Mouse (Mus musculus): ENCODE results near the gene Usp35.

DNA sequence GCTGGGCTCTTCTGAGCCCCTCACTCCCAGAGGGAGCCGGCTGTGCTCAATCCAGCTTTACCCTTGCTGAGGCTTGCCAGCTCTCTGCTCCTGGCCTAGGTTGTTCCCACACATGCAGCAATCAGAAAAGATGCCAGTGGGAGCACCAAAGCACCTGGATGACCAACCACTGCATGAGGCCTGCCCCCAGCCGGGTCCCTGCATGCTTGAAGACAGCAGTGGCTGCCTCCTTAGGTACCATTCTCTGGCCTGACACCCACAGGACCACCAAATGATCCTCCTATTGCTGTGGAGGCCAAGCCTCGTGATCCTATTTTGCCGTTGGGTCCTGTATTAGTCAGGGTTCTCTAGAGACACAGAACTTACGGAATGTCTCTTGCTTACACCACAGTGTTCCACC lies 19.1 kb upstream of the Usp35 start:
- no peak for TF ChIP-seq MYOD1 (IDR thresholded peaks at IDR 0.05; ENCODE audit: control insufficient read depth in 1 of 3, insufficient read length in 2 of 3, low read depth in 2 of 3)
- no peak for TF ChIP-seq USF1 (IDR thresholded peaks at IDR 0.05; ENCODE audit: low read depth)
- TF ChIP-seq POLR2AphosphoS2 (IDR thresholded peaks at IDR 0.05; ENCODE audit: insufficient read length, low read depth), result no peak
- TF ChIP-seq SRF (IDR thresholded peaks at IDR 0.05; ENCODE audit: control insufficient read depth, insufficient read length, low read depth), result no peak
- TF ChIP-seq POLR2A (IDR thresholded peaks at IDR 0.05; ENCODE audit: insufficient read length, low read depth), result no peak
- TF ChIP-seq TCF12 (IDR thresholded peaks at IDR 0.05; ENCODE audit: insufficient read depth, poor library complexity, severe bottlenecking), result no peak
- TF ChIP-seq MAX (IDR thresholded peaks at IDR 0.05; ENCODE audit: low read depth), result no peak
- no peak for TF ChIP-seq CEBPB (IDR thresholded peaks at IDR 0.05; ENCODE audit: insufficient read depth, poor library complexity, severe bottlenecking)
- TF ChIP-seq E2F4 (IDR thresholded peaks at IDR 0.05; ENCODE audit: insufficient read depth), result no peak
